Mouse (Mus musculus): ENCODE results near the gene 1700029J07Rik. TPM values are rescaled to one million over a fixed set of nuclear protein-coding genes. Genes with fewer than 3 reads are reported as not detected.

Gene 1700029J07Rik
- 1 to 10 TPM; 2.9 to 3.2 TPM for total RNA-seq (2021)

DNA sequence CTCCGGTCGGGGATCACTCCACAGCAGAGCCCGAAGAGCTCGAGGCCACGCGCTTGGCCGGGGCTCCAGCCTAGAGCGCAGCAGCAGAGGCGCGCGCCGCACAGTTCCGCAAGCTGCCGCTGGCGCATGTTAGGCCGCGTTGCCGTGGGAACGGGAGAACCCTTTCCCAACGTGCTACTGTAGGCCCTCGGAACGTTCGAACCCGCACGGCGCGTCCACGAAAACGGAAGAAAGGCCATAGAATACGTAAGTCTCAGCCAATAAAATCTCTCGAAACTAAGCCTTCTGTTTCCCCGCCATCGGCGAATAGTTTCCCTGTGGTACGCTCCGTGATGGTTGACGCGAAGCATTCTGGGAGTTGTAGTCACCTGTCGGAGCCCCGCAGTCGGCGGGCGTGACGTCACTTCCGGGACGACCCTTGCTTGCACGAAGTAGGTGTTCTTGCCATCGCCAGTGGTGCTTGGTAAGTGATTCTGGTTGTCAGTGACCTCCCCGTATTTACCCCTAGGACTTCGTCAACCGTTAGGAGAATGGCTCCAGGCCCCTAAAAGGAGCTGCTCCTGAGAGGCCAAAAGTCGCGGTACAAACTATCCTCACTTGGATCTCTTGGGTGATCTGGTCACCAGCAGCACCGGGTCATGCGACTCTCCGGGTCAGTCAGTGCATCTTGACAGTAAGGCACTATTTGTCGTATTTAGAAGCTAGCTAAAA lies at the start of gene 1700029J07Rik, which contains the start of gene Ufsp2:
Gene 1700029J07Rik, minus strand, starts transcription at position 127 of the 711 bp plus-strand sequence.
Gene Ufsp2, plus strand, starts transcription at position 403 of the 711 bp plus-strand sequence.
- intact Hi-C loops (cut with DNase I), result no loop called here
- DNase-seq (ENCODE audit: extremely low spot score in 1 of 2, low spot score in 2 of 2), result peak; percentile 98 to 99

DNA sequence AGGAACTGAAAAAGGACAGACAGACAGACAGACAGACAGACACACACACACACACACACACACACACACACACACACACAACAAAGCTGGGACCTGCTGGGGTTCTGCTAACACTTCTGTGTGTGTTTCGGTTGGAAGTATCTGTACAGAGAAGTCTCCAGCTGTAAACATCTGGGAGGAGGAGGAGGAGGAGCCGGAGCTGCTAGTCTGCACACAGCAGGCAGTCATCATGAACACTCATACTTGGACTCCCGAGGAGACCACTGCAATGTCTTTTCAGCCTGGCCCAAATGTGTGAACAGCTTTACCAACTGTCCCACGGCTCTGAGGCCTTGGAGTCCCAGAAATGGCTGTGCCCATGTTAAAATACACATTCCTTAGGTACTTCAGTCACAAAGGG lies 49.3 kb upstream of the 1700029J07Rik start:
- intact Hi-C loops (cut with DNase I), result no loop called here
- DNase-seq (ENCODE audit: extremely low spot score in 1 of 2, low spot score in 2 of 2), result no peak

DNA sequence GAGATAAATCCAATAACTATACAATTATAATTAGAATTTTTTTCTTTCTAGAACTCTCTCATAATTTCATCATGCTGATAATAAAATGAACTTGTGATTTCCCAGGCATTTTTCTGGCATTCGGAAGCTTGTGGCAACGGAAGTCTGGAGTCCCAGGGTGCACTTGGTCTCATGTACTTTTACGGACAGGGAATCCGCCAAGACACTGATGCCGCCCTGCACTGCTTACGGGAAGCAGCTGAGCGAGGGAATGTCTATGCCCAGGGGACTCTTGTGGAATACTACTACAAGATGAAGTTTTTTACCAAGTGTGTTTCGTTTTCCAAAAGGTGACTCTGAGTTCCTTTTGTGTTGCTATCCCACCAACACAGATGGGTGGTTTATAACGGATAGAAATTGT lies 47.7 kb upstream of the 1700029J07Rik start:
- intact Hi-C loops (cut with DNase I), result no loop called here
- DNase-seq (ENCODE audit: extremely low spot score in 1 of 2, low spot score in 2 of 2), result no peak

DNA sequence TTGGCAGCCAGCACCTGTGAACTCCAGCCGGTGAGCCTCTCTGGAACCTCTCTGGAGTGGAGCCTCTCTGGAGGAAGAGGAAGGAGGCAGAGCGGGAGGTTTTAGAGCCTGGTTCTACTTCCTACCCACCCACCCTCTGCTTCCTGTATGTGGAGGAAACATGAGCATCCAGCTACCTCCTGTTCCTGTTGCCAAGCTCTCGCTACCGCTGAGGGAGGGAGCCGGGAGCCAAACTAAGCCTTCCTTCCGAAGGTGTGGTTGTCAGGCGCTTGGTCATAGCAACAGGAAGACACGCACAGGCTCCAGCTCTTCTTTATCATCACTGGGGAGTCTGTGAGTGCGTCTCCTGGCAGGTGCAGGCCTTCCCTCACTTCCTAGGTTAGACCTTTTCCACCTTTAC lies 47.2 kb upstream of the 1700029J07Rik start:
- intact Hi-C loops (cut with DNase I), result no loop called here
- peak in 1 of 2 experiments; percentile 38 for DNase-seq (ENCODE audit: extremely low spot score in 1 of 2, low spot score in 2 of 2)

DNA sequence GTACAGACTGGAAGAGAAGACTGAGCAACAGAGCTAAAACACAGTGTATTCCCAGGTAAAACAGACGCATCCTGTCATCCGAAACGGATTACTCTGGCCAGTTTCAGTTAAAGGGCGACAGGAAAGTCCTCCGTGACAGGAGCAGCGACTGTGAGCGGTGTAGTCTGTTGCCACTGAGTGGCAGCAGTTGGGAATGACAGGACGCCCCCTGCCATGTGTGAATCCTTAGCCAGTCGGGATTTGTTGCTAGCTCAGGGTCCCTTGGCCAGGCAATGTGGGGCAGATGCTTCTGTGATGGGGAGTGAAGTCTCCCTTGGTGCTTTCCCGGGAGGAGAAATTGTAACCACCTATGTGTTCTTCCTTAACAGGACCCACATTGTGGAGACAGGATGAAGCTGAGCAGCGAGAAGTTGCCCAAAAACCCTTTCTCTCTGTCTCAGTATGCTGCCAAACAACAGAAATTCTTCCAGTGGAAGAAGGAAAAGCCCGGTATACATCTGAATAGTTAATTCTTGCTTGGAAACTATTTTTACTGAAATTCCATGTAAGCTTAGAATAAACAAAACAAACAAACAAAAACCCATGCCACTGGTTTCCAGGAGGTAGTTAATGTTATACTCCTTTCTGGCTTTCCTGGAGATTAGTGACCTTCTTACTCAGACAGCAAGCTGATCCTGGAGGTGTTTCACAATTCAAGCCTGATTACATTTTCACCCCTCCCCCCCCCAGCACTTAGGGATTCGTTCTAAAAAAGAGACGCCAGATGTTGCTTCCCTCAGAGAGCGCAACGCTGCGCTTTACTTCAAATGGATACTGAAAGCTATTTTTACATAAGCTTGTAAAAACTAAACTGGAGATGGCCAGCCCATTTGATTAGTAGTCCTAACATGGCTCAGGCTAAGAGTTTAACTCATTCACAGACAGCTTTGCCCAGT lies 36.0 kb upstream of the 1700029J07Rik start:
- peak in 1 of 2 experiments; percentile 59 for DNase-seq (ENCODE audit: extremely low spot score in 1 of 2, low spot score in 2 of 2)
- intact Hi-C loops (cut with DNase I), result no loop called here

DNA sequence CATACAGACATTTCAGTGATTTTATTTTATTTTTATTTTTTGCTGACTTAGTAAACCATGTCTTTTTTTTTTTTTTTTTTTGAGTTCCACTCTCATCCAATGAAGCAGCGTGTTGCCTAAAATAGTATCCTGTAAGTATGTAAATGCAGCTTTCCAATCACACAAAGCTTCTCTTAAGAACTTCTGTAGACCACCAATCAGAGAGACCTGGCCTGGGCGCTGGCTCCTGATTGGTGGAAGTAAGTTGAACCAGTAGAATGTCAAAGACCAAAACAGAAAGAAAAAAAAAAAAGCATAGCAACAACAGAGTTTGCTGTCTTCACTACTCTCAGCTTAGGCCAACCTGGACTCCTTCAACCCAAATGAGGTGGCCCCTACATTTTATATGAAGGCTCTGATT lies 35.3 kb upstream of the 1700029J07Rik start:
- DNase-seq (ENCODE audit: extremely low spot score in 1 of 2, low spot score in 2 of 2), result peak in 1 of 2 experiments; percentile 36
- intact Hi-C loops (cut with DNase I), result no loop called here

DNA sequence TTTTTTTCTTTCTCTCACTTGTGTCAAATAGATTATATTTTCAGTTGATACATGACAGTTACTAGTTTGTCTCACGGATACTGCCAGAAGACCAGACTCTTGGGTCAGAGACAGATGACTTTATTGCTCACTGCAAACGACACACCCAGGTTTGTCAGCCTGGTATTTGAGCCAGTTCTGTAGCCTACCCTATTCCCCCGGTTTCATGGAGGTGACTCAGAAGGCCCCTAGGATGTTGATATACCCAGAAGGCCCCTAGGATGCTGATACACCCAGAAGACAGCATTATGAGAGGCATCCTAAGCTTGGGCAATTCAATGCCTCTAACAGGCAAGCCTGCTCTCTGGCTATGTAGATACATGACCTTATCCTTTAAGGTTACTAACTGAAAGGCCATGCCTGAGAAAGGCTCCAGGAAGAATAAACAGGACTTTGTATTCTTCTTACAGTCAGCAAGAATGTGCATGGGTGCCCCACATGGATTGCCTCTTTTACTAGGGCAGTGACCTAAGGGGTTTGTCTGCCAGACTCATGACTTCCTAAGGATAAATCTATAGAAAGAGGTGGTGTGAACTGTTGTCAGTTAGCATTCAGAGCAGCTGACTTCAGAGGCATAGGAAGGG lies 32.1 kb upstream of the 1700029J07Rik start:
- intact Hi-C loops (cut with DNase I), result loop anchor here (10.0 kb wide), 1 partner anchor 148 kb away; the partner anchor contains the start of genes Cfap97 and Snx25
- DNase-seq (ENCODE audit: extremely low spot score in 1 of 2, low spot score in 2 of 2), result no peak

DNA sequence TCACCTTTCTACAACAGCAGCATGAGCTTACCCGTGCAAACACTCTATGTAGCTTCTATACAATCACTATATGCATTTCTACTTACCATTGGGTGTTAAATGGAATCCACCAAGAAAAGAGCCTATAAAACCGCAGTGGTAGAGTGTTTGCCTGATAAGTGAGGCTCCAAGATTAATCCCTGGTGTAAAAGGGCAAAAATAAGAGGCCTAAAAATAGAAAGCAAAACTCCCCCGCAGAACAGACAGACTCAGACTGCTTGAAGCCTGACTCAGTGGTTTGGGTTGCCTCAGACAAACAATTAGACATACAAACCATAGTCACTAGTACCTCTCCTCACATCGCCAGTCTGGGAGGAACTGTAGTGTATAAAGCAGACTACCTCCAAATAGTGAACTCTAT lies 30.5 kb upstream of the 1700029J07Rik start, which contains the start of gene Ankrd37:
Gene Ankrd37, minus strand, starts transcription at position 112 of the 400 bp plus-strand sequence.
- intact Hi-C loops (cut with DNase I), result loop anchor here (10.0 kb wide), 1 partner anchor 149 kb away; the partner anchor contains the start of genes Cfap97 and Snx25
- DNase-seq (ENCODE audit: extremely low spot score in 1 of 2, low spot score in 2 of 2), result no peak

DNA sequence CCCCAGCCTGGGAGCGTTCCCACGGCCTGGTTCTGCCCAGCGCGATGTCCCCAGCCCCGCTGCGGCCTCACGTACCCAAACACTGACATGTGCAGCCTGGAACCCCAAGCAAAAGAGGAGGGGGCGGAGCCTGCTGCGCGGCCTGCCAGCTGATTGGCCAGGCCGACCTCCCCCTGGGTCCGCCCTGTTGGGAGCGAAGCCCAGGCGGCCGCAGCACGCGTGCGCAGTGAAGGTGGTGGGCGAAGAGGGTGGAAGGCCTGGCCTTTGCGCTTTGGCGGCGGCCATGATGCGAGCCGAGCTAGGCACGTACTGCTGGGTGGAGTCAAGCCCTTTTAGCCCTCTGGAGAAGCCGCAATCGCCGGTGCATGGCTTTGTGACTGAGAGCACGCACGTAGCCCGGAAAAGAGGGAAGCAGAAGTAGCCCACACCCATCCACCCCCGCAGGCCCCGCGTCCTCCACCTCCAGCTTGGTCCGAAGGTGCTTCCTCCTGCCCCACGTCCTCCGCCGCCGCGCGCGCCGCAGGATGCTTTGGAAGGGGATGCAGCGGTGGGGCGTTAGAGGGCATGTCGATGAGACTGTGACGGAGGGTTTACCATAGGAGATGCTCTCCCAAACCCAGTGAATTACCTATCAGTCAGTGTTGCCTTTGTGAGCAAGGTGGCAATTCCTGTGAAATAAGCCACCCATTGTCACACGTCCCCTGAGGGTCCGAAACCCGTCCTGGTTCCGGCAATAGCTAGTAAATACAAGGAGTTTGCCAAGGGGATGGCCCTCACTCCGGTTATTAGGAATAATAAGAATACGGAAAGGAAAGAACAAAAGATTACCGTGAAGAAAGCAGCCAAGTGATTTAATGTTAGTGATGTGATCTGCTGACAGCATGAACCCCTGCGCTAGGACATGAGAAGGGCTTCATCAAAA lies 25.0 kb upstream of the 1700029J07Rik start:
- intact Hi-C loops (cut with DNase I), result loop anchor here (10.0 kb wide), 1 partner anchor 155 kb away; the partner anchor contains the start of genes Cfap97 and Snx25

DNA sequence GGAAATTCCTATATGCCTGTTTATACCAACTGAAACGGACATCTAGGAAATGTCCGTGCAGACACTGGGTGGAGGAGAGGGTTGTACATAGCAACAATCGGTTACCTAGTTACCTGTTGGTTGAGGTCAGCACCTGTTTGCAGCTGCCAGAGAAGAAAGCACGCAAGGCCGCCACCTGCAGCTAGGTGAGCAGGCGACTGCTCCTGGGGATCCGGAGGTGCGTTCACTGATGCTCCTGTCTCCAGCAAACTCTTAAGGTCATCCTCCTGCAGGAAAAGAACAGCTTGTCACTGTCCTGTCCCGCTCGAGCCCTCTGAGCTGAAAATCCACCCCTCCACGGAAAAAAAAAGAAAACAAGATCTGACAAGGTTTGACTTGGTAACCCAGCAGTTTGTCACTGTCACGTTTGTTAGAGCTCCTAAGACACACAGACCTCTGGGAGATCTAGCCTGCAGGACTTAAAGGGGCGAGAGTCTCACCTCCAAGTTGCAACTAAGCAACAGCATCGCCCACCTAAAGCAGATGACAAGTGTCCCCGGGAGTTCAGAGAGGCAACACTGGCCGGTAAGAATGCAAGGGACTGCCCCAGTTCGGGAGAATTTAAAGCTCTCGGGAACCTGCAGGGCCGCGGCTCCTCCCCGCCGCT lies 24.2 kb upstream of the 1700029J07Rik start, which contains the start of gene Lrp2bp:
Gene Lrp2bp, plus strand, starts transcription at position 166 of the 646 bp plus-strand sequence.
- intact Hi-C loops (cut with DNase I), result no loop called here

More for the DNA sequence above, 25.0 kb upstream of the 1700029J07Rik start:
- peak; percentile 95 to 99 for DNase-seq (ENCODE audit: extremely low spot score in 1 of 2, low spot score in 2 of 2)

DNA sequence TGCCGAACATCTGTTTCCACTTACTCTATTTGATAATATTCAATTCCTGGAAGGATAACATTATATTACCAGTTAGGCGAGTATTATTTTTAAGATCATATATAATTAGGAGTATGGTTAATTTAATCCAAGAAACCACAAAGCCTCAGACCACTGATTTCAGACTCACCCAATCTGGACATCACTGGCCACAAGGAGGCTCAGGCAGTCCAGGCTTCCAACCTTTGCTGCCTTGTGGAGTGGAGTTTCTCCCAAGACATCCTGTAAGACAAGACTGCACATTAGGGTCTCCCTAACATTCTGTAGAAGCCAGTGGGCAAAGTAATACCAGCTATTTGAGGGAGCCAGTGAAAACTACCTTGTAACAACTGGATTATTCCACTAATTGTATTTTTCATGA lies 23.2 kb upstream of the 1700029J07Rik start:
- DNase-seq (ENCODE audit: extremely low spot score in 1 of 2, low spot score in 2 of 2), result no peak
- intact Hi-C loops (cut with DNase I), result no loop called here

More for the DNA sequence above, 24.2 kb upstream of the 1700029J07Rik start, which contains the start of gene Lrp2bp:
- peak in 1 of 2 experiments; percentile 26 for DNase-seq (ENCODE audit: extremely low spot score in 1 of 2, low spot score in 2 of 2)

DNA sequence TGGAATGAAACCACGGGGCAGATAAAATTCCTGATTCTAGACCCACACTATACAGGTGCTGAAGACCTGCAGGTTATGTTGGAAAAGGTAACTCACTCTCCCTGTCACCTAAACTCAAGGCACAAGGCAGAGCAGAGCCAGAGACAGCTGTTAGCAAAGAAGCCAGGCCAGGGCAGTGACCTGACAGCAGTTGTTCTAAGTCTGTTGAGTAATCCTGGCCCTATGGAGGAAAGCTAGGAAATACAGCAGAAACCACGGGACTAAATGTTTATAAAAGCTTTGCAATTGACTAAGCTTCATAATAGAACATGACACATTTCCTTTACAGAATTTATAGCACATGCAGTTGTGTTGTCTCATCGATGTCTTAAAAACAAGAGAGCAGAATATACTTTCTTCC lies 20.5 kb upstream of the 1700029J07Rik start:
- intact Hi-C loops (cut with DNase I), result no loop called here
- no peak for DNase-seq (ENCODE audit: extremely low spot score in 1 of 2, low spot score in 2 of 2)

DNA sequence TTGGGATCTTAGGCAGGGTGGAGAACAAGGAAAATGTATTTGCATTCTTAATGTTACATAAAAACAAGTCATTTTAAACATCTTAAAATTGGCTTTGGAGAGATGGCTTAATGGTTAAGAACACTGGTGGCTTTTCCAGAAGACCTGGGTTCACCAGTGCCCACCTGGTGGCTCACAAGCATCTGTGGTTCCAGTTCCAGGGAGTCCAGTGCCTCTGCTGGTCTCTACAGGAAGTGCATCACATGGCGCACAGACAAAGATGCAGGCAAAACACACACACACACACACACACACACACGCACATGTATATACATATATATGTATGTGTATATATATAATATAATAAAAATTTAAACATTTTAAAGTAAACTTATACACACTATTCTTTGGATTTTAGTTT lies 19.1 kb upstream of the 1700029J07Rik start:
- intact Hi-C loops (cut with DNase I), result no loop called here
- DNase-seq (ENCODE audit: extremely low spot score in 1 of 2, low spot score in 2 of 2), result no peak

DNA sequence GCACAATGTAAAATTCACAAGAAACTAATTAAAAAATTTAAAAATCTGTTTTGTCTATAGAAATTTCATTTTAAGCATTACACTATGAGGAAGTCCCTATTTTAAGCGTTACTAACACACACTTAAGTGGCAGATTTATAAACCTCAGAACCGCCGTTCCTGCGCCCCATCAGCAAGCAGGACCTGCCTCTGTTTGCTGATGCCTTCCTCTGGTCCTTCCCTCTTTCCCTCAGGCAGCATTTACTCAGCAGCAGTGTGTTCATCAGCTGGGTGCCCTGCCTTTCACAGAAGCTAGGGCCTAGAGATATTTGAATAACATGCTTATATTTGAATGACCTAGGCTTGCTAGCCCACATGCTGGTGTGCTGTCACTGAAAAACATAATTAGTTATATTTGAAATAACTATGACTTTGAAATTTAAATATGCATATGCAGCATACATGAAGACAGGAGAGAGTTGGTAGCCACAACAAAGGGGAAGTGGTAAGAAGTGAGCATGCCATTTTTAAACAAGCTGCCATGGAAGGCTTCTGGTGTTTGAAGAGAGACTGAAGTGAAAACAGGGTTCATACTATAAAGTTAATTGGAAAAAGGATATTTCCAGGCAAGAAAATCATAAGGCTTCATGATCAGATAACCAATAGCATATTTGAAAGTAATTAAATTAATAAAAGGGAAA lies 15.7 kb upstream of the 1700029J07Rik start:
- DNase-seq (ENCODE audit: extremely low spot score in 1 of 2, low spot score in 2 of 2), result no peak
- intact Hi-C loops (cut with DNase I), result no loop called here

DNA sequence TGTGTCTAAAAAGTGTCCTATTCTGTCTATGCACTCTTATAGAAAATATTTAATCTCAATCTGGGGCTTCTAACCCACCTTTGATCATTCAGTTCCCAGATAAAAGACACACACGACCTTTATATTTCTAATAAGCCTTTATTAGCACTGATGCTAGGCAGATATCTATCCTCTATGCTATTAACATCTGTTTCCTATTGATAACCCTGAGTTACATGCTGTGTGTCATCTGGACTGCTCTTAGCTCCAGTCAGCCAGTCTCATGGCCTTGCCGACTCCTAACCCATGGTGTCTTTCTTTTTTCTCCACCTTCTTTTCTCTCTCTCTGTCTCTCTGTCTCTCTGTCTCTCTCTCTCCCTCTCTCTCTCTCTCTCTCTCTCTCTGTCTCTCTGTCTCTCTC lies 13.1 kb upstream of the 1700029J07Rik start:
- no peak for DNase-seq (ENCODE audit: extremely low spot score in 1 of 2, low spot score in 2 of 2)
- intact Hi-C loops (cut with DNase I), result no loop called here

DNA sequence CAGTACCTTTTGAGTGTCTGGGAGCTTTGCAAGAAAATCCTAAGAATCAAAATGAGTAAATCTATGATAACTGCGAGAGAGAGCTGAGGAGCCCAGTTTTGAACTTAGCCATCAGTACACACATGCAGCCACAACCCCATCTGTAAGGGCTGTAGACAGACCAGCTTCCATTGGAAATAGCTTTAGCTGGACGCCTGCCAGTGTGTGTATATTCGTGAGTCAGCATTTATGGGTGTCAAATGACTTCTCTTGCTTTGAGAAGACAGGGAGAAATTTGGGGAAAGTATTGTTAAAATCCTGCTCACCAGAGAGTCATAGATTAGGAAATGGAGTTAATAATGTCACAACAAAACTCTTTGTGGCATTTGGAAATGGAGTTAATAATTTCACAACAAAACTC lies 11.6 kb upstream of the 1700029J07Rik start:
- no peak for DNase-seq (ENCODE audit: extremely low spot score in 1 of 2, low spot score in 2 of 2)
- intact Hi-C loops (cut with DNase I), result no loop called here
